Mouse (Mus musculus) myocyte (in vitro differentiated cells): ENCODE data around the gene Tmem11.

Experiments used
- E2F4 ChIP-seq: IDR thresholded peaks from one replicate; pipeline ENCODE4 v1.6.1; 2011; ENCODE audit warnings: mild to moderate bottlenecking, control low read depth, moderate library complexity; ENCODE audit not compliant: insufficient read depth
- MAX ChIP-seq: IDR thresholded peaks from one replicate; pipeline ENCODE4 v1.6.1; 2011; ENCODE audit warnings: low read depth, mild to moderate bottlenecking, control low read depth
- MYOD1 ChIP-seq, 3 experiments: IDR thresholded peaks; one replicate each; pipeline ENCODE4 v1.6.1; 2011; ENCODE audit warnings: control low read depth in 2 of 3, low read depth in 2 of 3, mild to moderate bottlenecking in 2 of 3, moderate library complexity in 1 of 3; ENCODE audit not compliant: insufficient read length in 2 of 3, control insufficient read depth in 1 of 3
- MYOG ChIP-seq, 3 experiments: IDR thresholded peaks; one replicate each; pipeline ENCODE4 v1.6.1; 2011; ENCODE audit warnings: control low read depth in 2 of 3, low read depth in 2 of 3, mild to moderate bottlenecking in 2 of 3; ENCODE audit not compliant: insufficient read length in 2 of 3, control insufficient read depth in 1 of 3, insufficient read depth in 1 of 3
- POLR2A ChIP-seq: IDR thresholded peaks from one replicate; pipeline ENCODE4 v1.6.1; 2011; ENCODE audit warnings: low read depth, mild to moderate bottlenecking, control low read depth, moderate library complexity; ENCODE audit not compliant: insufficient read length
- REST ChIP-seq: IDR thresholded peaks from one replicate; pipeline ENCODE4 v1.6.1; 2011; ENCODE audit warnings: mild to moderate bottlenecking, control low read depth, moderate library complexity; ENCODE audit not compliant: insufficient read depth, insufficient read length
- SRF ChIP-seq: IDR thresholded peaks from one replicate; pipeline ENCODE4 v1.6.1; 2011; ENCODE audit warnings: low read depth; ENCODE audit not compliant: control insufficient read depth, insufficient read length
- TCF12 ChIP-seq: IDR thresholded peaks from one replicate; pipeline ENCODE4 v1.6.1; 2011; ENCODE audit warnings: mild to moderate bottlenecking, control low read depth; ENCODE audit not compliant: poor library complexity, insufficient read depth, severe bottlenecking

GRCm38 (mm10) chr11:60873101-60873500 is 6.0 kb downstream of the Tmem11 start:
- no peak for TF ChIP-seq E2F4
- TF ChIP-seq TCF12, result no peak
- TF ChIP-seq SRF, result no peak
- no peak for TF ChIP-seq MYOG (IDR thresholded peaks at IDR 0.05; ENCODE audit: control insufficient read depth in 1 of 3, insufficient read depth in 1 of 3, insufficient read length in 2 of 3, low read depth in 2 of 3)
- TF ChIP-seq MAX, result no peak
- TF ChIP-seq POLR2A, result no peak
- TF ChIP-seq MYOD1 (IDR thresholded peaks at IDR 0.05; ENCODE audit: control insufficient read depth in 1 of 3, insufficient read length in 2 of 3, low read depth in 2 of 3), result no peak
- TF ChIP-seq REST, result no peak
